Mouse (Mus musculus): ENCODE measurements at regions not wholly inside any gene's neighbourhood (a gene's known extent, or its start where the extent isn't known, plus 50 kb on each side); places are given as distances from the start of the nearest gene placed in this dataset.

GRCm38 (mm10) chr10:66864161-66864862 is 231.6 kb upstream of the Jmjd1c start:
- DNase-seq (ENCODE audit: low read depth) = peak; percentile 60

DNA sequence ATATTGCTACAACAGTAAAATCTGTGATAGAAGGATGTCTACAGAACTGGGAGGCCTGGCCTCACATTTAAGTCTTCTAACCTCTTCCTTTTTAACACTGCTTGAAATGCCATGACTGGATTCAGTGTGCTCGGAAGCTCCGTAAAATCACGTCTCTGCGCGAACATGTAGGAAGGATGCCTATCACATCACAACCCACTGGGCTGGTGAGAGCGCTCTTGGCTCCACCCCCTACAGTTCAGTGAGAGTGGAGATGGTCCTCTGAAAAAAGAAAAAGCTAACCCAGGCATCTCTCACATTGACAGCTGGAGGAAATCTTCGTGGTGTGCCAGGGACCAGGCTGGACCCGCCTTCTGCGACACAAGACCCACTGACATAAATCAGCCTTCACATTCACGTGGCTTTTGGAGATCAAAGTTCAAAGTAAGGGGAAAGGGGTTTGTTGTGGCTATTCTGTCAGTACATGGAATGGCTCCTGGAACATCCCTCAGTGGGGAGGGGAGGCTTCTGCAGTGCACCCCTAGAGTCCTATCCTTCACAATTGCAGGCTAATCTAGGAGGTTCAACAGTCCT is 230.8 kb upstream of the Jmjd1c start:
- DNase-seq (ENCODE audit: low read depth) = no peak

DNA sequence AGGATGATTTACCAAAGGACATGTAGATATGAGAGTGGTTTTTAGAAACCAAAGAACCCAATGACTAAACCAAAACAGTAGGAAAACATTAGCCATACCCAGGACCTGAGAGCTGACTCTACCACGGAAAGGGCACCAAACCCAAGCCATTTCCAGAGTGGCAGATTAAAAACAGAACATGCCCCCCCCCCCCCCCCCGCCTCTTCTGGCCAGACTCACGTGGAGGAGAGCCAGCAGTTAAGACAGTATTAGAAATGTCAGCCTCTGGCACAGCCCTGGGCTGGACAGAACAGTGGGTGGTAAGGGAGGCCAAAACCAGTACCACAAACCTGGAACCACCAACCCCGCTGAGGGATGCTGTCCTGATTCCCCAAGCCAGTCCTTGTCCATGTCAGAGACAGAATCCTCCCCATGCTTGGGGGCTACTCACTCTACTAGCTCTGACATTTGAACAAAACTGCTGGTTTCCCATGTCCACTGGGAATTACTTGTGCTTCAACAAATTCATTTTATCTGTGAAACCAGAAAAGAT is 224.7 kb upstream of the Jmjd1c start:
- DNase-seq (ENCODE audit: low read depth) = peak; percentile 78

GRCm38 (mm10) chr10:66871673-66872072 is 224.3 kb upstream of the Jmjd1c start:
- DNase-seq (ENCODE audit: low read depth) = no peak

DNA sequence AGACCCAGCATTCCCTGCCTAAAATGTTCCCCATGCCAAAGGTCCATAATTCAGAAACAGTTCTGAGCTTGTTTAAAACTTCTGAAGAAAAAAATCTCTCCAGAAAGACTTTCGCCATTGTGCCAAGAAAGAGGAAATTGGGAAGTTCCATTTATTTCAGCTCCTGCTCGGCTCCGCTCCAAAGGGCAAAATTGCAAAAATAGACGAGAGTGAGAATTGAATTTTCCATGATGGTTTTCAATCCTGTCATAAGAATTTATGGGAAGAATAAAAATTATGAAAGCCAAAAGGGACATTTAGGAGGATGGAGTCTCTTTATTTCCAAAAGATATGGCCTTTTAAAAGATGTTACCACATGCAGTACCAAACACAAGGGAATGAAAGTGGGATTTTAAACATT is 222.5 kb upstream of the Jmjd1c start:
- no peak for DNase-seq (ENCODE audit: low read depth)

- DNase-seq (ENCODE audit: low read depth) = peak; percentile 27
These were observed 216.9 kb upstream of the Jmjd1c start for GRCm38 (mm10) chr10:66879071-66879470.

- DNase-seq (ENCODE audit: low read depth) = no peak
These were observed 213.1 kb upstream of the Jmjd1c start for GRCm38 (mm10) chr10:66882825-66883224.

- DNase-seq (ENCODE audit: low read depth) = peak; percentile 89
These were observed 210.3 kb upstream of the Jmjd1c start for GRCm38 (mm10) chr10:66885575-66885974.

DNA sequence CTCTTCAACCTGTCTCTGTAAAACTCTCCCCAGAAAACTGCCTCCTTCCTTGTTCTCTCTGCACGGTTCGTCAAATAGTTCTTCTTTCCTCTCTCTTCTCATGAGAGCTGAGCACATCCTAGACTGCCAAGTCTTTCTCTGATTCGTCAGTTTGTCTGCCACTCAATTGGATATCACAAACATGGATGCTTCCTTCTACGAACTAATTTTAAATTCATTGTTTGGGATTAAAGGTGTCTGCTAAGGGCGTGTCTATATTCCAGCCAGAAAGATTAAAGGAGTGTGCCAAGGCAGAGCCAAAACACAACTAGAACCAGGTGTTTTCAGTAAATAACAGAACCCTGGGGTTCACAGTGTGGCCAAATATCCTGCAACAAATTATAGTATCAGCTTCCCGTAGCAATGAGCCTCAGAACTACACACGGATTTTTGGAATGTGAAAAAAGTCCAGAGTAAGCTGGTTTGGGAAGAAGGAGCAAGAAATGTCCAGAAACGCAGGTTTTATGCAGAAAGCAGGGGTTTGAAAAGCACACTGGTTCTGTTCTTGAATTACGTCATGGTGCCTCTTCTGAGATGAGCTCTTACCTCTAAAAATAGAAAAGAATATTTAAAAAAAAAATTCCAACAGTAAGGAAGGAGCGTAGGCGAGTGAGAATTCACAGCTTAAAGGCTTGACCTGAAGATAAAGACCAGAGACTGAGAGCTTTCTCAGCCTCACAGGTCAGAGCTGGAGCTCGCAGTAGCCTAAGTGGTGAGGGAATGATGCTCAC is 206.0 kb upstream of the Jmjd1c start:
- DNase-seq (ENCODE audit: low read depth) = peak; percentile 91

DNA sequence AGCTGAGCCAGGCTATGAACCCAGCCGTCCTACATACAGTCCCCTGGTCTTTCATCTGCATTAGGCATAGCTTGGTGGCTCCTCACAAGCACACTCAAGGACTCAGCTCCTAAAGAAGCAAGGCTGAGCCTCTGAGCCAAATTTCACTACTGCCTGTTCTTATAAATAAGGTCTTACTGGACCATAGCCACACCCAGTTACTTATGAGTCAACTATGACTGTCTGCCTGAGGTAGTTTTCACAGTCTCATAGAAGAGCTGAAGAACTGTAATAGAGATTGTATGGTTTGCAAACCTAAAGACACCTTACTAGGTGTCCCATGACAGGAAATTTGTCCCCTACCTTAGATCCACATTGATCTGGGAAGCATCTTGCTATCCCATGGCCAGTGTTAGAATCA is 204.1 kb upstream of the Jmjd1c start:
- peak; percentile 69 for DNase-seq (ENCODE audit: low read depth)

GRCm38 (mm10) chr10:66893836-66894235 is 202.1 kb upstream of the Jmjd1c start:
- no peak for DNase-seq (ENCODE audit: low read depth)

- no peak for DNase-seq (ENCODE audit: low read depth)
These were observed 199.0 kb upstream of the Jmjd1c start for GRCm38 (mm10) chr10:66896698-66897622.

DNA sequence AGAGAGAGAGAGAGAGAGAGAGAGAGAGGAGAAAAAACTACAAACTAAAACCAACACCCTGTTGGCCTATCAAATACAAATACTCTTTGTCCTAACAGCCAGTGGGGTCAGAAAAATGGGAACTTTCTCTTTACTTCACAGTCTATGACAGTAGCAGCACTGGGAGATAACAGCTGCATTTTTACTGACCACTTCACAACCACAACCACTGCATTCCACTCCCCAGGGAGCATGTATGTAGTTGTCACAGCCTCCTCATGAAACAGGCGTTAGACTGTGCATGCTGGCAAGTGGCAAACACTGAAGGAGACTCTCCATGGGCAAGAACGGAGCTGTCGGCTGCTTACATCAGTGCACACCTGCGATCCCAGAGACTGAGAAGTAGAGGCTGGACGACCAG is 196.2 kb upstream of the Jmjd1c start:
- no peak for DNase-seq (ENCODE audit: low read depth)

GRCm38 (mm10) chr10:66900781-66901180 is 195.1 kb upstream of the Jmjd1c start:
- no peak for DNase-seq (ENCODE audit: low read depth)

DNA sequence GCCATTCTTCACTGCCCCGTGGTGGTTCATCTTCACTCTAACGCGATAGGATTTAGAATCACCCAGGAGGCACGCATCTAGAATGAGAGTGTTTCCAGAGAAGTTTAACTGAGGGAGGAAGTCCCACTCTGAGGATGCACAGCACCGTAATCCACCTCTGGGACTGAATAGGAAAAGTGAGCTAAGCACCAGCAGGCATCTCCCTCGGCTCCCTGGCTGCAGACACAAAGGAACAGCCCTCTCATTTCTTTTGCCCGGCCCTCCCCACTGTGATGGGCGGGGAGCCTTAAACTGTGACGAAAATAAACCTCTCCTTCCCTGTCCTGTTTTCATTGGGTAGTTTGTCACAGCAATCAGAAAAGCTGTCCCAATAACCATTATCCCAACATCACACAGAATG is 194.1 kb upstream of the Jmjd1c start:
- DNase-seq (ENCODE audit: low read depth) = no peak

GRCm38 (mm10) chr10:66904552-66905367 is 191.2 kb upstream of the Jmjd1c start:
- DNase-seq (ENCODE audit: low read depth) = peak; percentile 92

GRCm38 (mm10) chr10:66907842-66908241 is 188.1 kb upstream of the Jmjd1c start:
- DNase-seq (ENCODE audit: low read depth) = no peak

GRCm38 (mm10) chr10:66909204-66909889 is 186.6 kb upstream of the Jmjd1c start:
- DNase-seq (ENCODE audit: low read depth) = peak; percentile 88

GRCm38 (mm10) chr10:66909905-66910681 is 185.8 kb upstream of the Jmjd1c start:
- DNase-seq (ENCODE audit: low read depth) = no peak

All from NIH3T3 (cell line).